Mouse (Mus musculus): ENCODE measurements around the gene Ppfibp2.

- TF ChIP-seq CTCF (IDR thresholded peaks at IDR 0.05; ENCODE audit: low read depth, low read length) (no peak), POLR2A (IDR thresholded peaks at IDR 0.05; ENCODE audit: insufficient read depth, low read length) (no peak)
These were observed 33.4 kb upstream of the Ppfibp2 start for GRCm38 (mm10) chr7:107561584-107561983.
